Mouse (Mus musculus): ENCODE data around the gene Rabl2. TPM values are rescaled to one million over a fixed set of nuclear protein-coding genes. Genes with fewer than 3 reads are reported as not detected.

The Rabl2 gene
- polyA plus RNA-seq, 1 experiment = 18.1 TPM

DNA sequence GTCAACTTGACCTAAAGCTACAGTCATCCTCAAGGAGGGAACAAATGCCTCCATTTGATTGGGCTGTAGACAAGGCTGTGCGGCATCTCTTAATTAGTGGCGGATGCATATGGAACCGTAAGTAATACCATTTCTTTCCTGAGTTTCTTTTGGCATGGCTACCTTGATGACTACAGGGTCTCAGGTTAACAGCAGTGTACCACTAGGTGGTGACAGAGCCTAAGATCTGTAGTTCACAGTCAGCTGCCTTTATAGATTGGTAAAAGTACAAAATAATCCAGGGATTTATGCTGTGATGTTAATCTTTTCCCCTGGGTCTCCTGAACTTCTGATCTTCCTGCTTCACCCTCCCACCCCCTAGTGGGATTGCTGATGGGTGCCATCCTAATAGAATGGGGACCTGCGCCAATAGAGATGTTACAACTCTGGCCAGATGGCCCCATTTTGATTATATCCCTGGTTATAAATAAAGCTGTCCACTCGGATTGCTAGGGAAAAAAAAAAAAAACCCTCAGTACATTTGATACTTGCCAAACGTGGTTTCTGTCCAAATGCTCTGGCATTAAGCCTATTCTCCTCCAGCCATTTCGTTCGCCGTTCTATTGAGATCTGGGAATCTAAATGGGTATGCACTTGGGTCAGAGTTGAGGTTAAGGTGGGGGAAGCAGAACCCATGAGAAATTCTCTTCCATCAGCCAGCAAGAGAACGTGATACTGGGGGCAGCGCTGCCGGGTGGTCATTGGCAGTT lies 14.3 kb upstream of the Rabl2 start:
- Histone ChIP-seq H3K36me3 (ENCODE audit: control insufficient read depth, insufficient read depth, low read length) (no peaks in the 10 kb centered on the region), H3K27ac (ENCODE audit: insufficient read depth, low read depth, low read length) (no peak overlapping the region), H3K4me1 (ENCODE audit: control insufficient read depth, insufficient read depth, low read length) (no peaks in the 10 kb centered on the region), H3K4me3 (ENCODE audit: insufficient read depth, low read depth, low read length) (no peak overlapping the region), H3K27me3 (replicated peaks; ENCODE audit: control insufficient read depth, insufficient read depth, low read length) (no peaks in the 10 kb centered on the region)
- TF ChIP-seq CTCF (conservative IDR thresholded peaks at IDR 0.05; ENCODE audit: insufficient read depth, insufficient read length, low read depth, low read length) (no peak), POLR2A (IDR thresholded peaks at IDR 0.05; ENCODE audit: low read depth, low read length) (no peak)
- WGBS = 66% methylated on average over 12 of the region's 12 CpGs
- DNase-seq = no peak

DNA sequence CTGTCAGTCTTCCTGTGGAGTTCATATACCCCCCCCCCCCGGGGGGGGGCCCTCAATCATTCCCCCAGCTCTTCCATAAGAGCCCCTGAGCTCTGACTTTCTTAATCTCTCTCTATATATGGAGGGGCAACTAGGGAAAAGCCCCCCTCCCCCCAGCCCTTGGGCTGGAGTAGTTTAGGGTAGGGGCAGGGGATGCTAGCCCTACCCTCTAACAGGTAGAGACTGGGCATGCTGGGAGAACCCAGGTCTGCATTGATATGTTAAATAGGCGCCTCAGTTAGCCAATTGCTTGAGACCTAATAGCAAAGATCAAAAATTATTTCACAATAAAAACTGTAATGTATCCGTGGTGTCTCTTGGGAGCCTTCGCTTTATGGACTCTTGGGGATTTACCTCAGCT lies 825 bp upstream of the Rabl2 start:
- no peak for TF ChIP-seq CTCF (conservative IDR thresholded peaks at IDR 0.05; ENCODE audit: insufficient read depth, insufficient read length, low read depth, low read length)
- no peak for TF ChIP-seq POLR2A (IDR thresholded peaks at IDR 0.05; ENCODE audit: low read depth, low read length)
- Histone ChIP-seq H3K27ac (ENCODE audit: insufficient read depth, low read depth, low read length) (no peak overlapping the region), H3K27me3 (replicated peaks; ENCODE audit: control insufficient read depth, insufficient read depth, low read length) (no peaks in the 10 kb centered on the region), H3K36me3 (ENCODE audit: control insufficient read depth, insufficient read depth, low read length) (no peaks in the 10 kb centered on the region), H3K4me1 (ENCODE audit: control insufficient read depth, insufficient read depth, low read length) (peaks cover 4% of the 10 kb centered on the region; the same call in 1 of the 2 replicates), H3K4me3 (ENCODE audit: insufficient read depth, low read depth, low read length) (no peak overlapping the region)
- no peak for DNase-seq
- WGBS = 53% methylated on average over 4 of the region's 4 CpGs

DNA sequence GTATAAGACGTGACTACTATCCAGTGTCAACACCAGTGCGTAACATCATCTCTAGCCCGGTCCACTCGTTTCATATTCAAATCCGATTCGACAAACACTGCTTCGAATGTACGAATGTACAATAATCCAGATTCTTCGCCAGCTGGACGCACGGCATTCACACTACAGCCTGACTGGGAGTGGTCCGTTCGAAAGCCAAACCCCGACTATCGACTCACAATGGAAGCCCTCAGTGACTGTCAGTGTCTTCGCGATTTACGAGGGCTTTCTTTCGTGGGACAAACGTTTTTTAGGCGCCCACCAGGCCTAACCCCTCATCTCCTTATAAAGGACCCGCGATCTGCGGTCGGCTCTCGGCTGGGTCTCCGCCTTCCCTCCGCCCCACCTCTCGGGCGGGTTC lies 406 bp downstream of the Rabl2 start:
- peak; percentile 12 for DNase-seq
- no peak overlapping the region for H3K27ac ChIP-seq (ENCODE audit: insufficient read depth, low read depth, low read length)
- H3K4me1 ChIP-seq (ENCODE audit: control insufficient read depth, insufficient read depth, low read length) = peaks cover 4% of the 10 kb centered on the region; the same call in 1 of the 2 replicates
- under 1% methylated on average over 30 of the region's 30 CpGs for WGBS
- H3K27me3 ChIP-seq (replicated peaks; ENCODE audit: control insufficient read depth, insufficient read depth, low read length) = no peaks in the 10 kb centered on the region
- peak overlapping the region; percentile 55 for H3K4me3 ChIP-seq (ENCODE audit: insufficient read depth, low read depth, low read length)
- no peak for TF ChIP-seq POLR2A (IDR thresholded peaks at IDR 0.05; ENCODE audit: low read depth, low read length)
- no peak for TF ChIP-seq CTCF (conservative IDR thresholded peaks at IDR 0.05; ENCODE audit: insufficient read depth, insufficient read length, low read depth, low read length)
- H3K36me3 ChIP-seq (ENCODE audit: control insufficient read depth, insufficient read depth, low read length) = no peaks in the 10 kb centered on the region

DNA sequence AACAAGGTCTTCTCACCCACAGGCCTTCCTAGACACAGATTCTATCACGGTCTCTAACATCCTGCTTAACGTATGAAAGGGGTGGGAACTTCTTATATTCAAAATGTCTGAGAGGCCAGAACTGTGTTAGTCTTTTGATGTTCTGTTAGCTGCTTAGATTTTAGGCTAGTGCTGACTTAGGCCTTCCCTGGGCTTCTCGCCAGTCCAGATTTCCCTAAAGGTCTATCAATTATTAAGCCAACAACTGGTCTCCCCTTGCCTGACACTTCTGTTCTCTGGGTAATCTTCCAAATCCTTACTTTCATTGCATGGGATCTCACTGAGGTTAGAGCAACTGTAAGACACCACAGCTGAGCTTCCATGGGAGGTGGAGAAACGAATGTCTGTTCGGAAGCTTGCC lies 2.6 kb downstream of the Rabl2 start:
- Histone ChIP-seq H3K4me3 (ENCODE audit: insufficient read depth, low read depth, low read length) (no peak overlapping the region), H3K27me3 (replicated peaks; ENCODE audit: control insufficient read depth, insufficient read depth, low read length) (no peaks in the 10 kb centered on the region), H3K36me3 (ENCODE audit: control insufficient read depth, insufficient read depth, low read length) (no peaks in the 10 kb centered on the region), H3K4me1 (ENCODE audit: control insufficient read depth, insufficient read depth, low read length) (peaks cover 4% of the 10 kb centered on the region; the same call in 1 of the 2 replicates), H3K27ac (ENCODE audit: insufficient read depth, low read depth, low read length) (no peak overlapping the region)
- TF ChIP-seq CTCF (conservative IDR thresholded peaks at IDR 0.05; ENCODE audit: insufficient read depth, insufficient read length, low read depth, low read length) = no peak
- no peak for TF ChIP-seq POLR2A (IDR thresholded peaks at IDR 0.05; ENCODE audit: low read depth, low read length)
- peak; percentile 88 for DNase-seq
- whole genome bisulfite sequencing = 35% methylated on average over 5 of the region's 5 CpGs

DNA sequence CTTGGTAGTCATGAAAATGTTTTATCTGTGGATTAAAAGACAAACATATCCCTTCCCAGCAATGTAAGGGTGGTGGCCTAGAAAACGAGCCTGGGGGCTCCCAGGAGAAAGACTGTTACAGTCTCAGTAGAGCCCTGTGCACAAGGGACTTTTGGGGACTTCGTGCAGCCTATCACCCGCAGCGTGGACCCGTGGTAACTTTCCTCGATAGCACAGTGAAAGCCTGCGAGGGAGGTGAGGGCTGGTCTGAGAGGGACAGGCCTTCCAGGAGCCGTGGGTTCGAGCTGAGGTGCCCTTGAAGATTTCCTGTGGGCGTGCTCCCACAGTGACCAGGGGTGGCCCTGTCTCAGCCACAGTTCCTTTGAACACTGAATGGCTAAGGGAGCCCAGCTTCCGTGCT lies 6.1 kb downstream of the Rabl2 start:
- Histone ChIP-seq H3K27ac (ENCODE audit: insufficient read depth, low read depth, low read length) (no peak overlapping the region), H3K4me1 (ENCODE audit: control insufficient read depth, insufficient read depth, low read length) (peaks cover 4% of the 10 kb centered on the region; the same call in 1 of the 2 replicates), H3K4me3 (ENCODE audit: insufficient read depth, low read depth, low read length) (no peak overlapping the region), H3K36me3 (ENCODE audit: control insufficient read depth, insufficient read depth, low read length) (no peaks in the 10 kb centered on the region), H3K27me3 (replicated peaks; ENCODE audit: control insufficient read depth, insufficient read depth, low read length) (no peaks in the 10 kb centered on the region)
- TF ChIP-seq POLR2A (IDR thresholded peaks at IDR 0.05; ENCODE audit: low read depth, low read length) = no peak
- TF ChIP-seq CTCF (conservative IDR thresholded peaks at IDR 0.05; ENCODE audit: insufficient read depth, insufficient read length, low read depth, low read length) = no peak
- WGBS = 87% methylated on average over 11 of the region's 11 CpGs
- DNase-seq = no peak

DNA sequence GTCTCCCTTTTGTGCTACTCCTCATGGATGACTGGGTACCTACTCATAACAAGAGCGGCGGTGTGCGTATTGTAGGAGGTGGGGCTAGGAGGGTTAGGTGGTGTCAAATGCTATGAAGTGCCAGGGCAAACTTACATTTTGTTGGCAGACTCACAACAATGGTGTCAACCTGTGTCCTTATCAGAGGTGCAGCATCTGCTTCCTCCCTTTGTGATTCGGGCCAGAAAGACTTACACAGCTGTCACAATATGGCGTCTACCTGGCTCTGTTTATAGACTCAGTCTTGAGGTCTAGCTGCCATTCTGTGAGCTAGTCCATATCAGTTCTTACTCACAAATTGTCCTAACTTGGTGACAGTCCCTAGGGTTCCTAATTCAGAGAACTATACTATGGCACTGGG lies 6.6 kb downstream of the Rabl2 start:
- Histone ChIP-seq H3K27me3 (replicated peaks; ENCODE audit: control insufficient read depth, insufficient read depth, low read length) (no peaks in the 10 kb centered on the region), H3K36me3 (ENCODE audit: control insufficient read depth, insufficient read depth, low read length) (no peaks in the 10 kb centered on the region), H3K4me3 (ENCODE audit: insufficient read depth, low read depth, low read length) (no peak overlapping the region), H3K4me1 (ENCODE audit: control insufficient read depth, insufficient read depth, low read length) (peaks cover 4% of the 10 kb centered on the region; the same call in 1 of the 2 replicates), H3K27ac (ENCODE audit: insufficient read depth, low read depth, low read length) (no peak overlapping the region)
- WGBS = 66% methylated on average over 5 of the region's 5 CpGs
- DNase-seq = peak; percentile 9
- TF ChIP-seq POLR2A (IDR thresholded peaks at IDR 0.05; ENCODE audit: low read depth, low read length) (no peak), CTCF (conservative IDR thresholded peaks at IDR 0.05; ENCODE audit: insufficient read depth, insufficient read length, low read depth, low read length) (no peak)

DNA sequence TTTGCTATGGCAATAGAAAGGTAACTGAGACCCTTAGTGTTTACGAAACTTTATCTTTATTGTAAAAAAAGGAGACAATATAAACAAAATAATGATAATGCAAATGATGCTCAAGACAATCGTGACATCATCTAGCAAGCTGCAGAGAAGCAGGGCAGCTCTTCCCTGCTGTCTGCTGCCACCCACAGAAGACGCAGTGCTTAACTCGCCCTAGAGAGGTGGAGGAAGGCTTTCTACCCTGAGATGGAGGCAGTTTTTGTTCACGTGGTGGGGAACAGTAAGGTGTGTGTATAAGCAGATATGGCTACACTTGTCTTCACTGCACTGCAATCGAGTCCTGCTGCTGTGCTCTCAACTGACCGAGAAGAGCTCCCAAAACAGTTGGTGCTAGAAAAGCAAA lies 9.2 kb downstream of the Rabl2 start:
- Histone ChIP-seq H3K4me3 (ENCODE audit: insufficient read depth, low read depth, low read length) (no peak overlapping the region), H3K36me3 (ENCODE audit: control insufficient read depth, insufficient read depth, low read length) (no peaks in the 10 kb centered on the region), H3K4me1 (ENCODE audit: control insufficient read depth, insufficient read depth, low read length) (no peaks in the 10 kb centered on the region), H3K27me3 (replicated peaks; ENCODE audit: control insufficient read depth, insufficient read depth, low read length) (no peaks in the 10 kb centered on the region), H3K27ac (ENCODE audit: insufficient read depth, low read depth, low read length) (no peak overlapping the region)
- TF ChIP-seq CTCF (conservative IDR thresholded peaks at IDR 0.05; ENCODE audit: insufficient read depth, insufficient read length, low read depth, low read length) (no peak), POLR2A (IDR thresholded peaks at IDR 0.05; ENCODE audit: low read depth, low read length) (no peak)
- DNase-seq = no peak
- WGBS = 91% methylated on average over 7 of the region's 7 CpGs

Measured in kidney, adult 2 months (tissue).